Mouse (Mus musculus): Measurements from ENCODE around the gene Car8. TPM values are rescaled to one million over a fixed set of nuclear protein-coding genes. Genes with fewer than 3 reads are reported as not detected.
"Not testable (repeated sequence)": the region's sequence is repeated elsewhere in the genome, so short reads cannot be mapped to it uniquely, and the experiment has no call there.

Car8 gene
- polyA plus RNA-seq, 1 experiment from 2014 or later, result 8.9 TPM

DNA sequence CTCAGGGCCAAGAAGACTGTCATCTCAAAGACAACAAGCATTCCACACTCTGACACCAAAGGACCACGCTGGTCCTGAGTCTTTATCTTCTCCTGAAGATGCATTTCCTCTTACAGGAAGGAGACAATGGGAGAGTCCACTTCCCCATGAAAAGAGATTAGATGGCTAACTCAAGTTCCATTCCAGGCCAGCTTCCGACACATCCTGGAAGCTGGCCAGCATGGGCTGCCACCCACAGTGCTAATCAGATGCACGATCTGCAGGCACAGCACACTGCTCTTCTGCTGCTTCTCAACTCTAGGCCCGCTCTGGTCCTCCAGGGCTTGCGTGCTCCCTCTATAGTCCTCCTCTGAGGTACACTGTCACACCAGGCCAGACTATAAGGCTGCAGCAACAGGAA, 40.8 kb downstream of the Car8 start:
- Histone ChIP-seq H3K9ac (replicated peaks; ENCODE audit: low read depth, low read length) (no peak overlapping the region), H3K36me3 (ENCODE audit: control insufficient read depth, insufficient read depth, low read length) (no peaks in the 10 kb centered on the region), H3K4me3 (ENCODE audit: low read depth, low read length) (no peak overlapping the region), H3K4me2 (replicated peaks; ENCODE audit: low read depth, low read length) (no peak overlapping the region), H3K4me1 (ENCODE audit: control insufficient read depth, insufficient read depth, low read length) (no peaks in the 10 kb centered on the region), H3K27me3 (ENCODE audit: control insufficient read depth, insufficient read depth, low read length) (no peaks in the 10 kb centered on the region), H3K9me3 (ENCODE audit: control insufficient read depth, low read depth, low read length) (no peaks in the 10 kb centered on the region), H3K27ac (ENCODE audit: low read length) (no peak overlapping the region)
- ATAC-seq (ENCODE audit: insufficient number of reproducible peaks, insufficient read depth, low FRiP score, low read depth), result no peak
- 63% methylated on average over 5 of the region's 5 CpGs for WGBS

DNA sequence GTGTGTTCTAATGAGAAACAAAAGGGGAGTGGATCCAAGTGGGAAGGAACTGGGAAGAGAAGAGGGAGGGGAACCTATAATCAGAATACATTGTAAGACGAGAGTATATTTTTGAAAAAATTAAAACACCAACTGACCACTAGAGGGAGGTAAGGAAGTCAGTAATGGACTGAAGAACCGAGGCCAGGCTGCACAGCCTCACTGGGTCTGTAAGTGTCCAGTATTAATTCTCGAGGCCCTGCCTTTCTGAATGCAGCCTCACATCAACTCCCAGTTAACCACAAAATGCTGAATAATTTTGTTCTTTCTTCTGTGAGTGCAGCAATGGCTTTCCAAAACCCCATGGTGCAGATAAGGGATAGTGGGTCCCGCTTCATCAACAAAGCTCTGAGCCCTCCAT, 48.4 kb downstream of the Car8 start:
- H3K4me1 ChIP-seq (ENCODE audit: control insufficient read depth, insufficient read depth, low read length), result no peaks in the 10 kb centered on the region
- H3K4me3 ChIP-seq (ENCODE audit: low read depth, low read length), result no peak overlapping the region
- no peaks in the 10 kb centered on the region for H3K36me3 ChIP-seq (ENCODE audit: control insufficient read depth, insufficient read depth, low read length)
- H3K4me2 ChIP-seq (replicated peaks; ENCODE audit: low read depth, low read length), result no peak overlapping the region
- H3K9ac ChIP-seq (replicated peaks; ENCODE audit: low read depth, low read length), result no peak overlapping the region
- no peak for ATAC-seq (ENCODE audit: insufficient number of reproducible peaks, insufficient read depth, low FRiP score, low read depth)
- H3K27me3 ChIP-seq (ENCODE audit: control insufficient read depth, insufficient read depth, low read length), result no peaks in the 10 kb centered on the region
- no peaks in the 10 kb centered on the region for H3K9me3 ChIP-seq (ENCODE audit: control insufficient read depth, low read depth, low read length)
- no peak overlapping the region for H3K27ac ChIP-seq (ENCODE audit: low read length)
- 72% methylated on average over 4 of the region's 4 CpGs for WGBS

DNA sequence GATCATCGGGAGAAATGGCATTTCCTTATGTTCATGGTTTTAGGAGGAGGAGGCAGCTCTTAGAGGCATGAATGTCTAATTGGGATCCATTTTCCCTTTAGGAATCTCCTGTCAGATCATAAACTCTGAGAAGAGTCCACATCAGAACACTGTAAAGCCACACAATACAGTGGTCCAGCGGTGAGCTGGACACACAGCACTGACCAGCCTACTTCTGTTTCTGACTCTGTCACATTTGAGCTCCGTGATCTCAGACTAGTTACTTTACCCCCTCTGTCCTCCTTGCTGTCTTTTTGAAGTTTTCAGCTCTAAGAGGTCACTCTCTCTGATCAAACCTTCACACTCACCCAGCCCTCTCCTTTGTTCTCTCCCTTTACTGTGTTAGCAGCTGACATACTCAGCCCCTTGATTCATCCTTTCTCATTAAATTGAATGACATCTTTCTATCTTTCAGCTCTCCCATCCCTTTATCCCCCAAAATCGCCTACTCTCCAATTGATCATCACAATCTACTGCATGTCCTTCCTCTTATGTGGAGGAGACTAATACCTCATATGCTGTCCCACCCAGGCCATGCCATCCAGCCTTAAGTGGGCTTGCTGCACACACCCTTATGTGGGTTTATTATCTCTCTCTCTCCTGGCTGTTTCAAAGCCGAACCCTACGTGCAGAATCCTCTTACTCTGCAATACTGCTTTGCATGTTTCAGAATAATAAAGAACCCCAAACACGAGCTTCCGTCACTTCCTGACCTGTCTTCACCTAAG, 51.7 kb downstream of the Car8 start:
- WGBS, result 79% methylated on average over 8 of the region's 8 CpGs
- no peaks in the 10 kb centered on the region for H3K36me3 ChIP-seq (ENCODE audit: control insufficient read depth, insufficient read depth, low read length)
- no peak overlapping the region for H3K4me3 ChIP-seq (ENCODE audit: low read depth, low read length)
- H3K4me1 ChIP-seq (ENCODE audit: control insufficient read depth, insufficient read depth, low read length), result no peaks in the 10 kb centered on the region
- H3K27ac ChIP-seq (ENCODE audit: low read length), result no peak overlapping the region
- no peak overlapping the region for H3K9ac ChIP-seq (replicated peaks; ENCODE audit: low read depth, low read length)
- no peak for ATAC-seq (ENCODE audit: insufficient number of reproducible peaks, insufficient read depth, low FRiP score, low read depth)
- no peaks in the 10 kb centered on the region for H3K27me3 ChIP-seq (ENCODE audit: control insufficient read depth, insufficient read depth, low read length)
- H3K4me2 ChIP-seq (replicated peaks; ENCODE audit: low read depth, low read length), result no peak overlapping the region
- H3K9me3 ChIP-seq (ENCODE audit: control insufficient read depth, low read depth, low read length), result no peaks in the 10 kb centered on the region

DNA sequence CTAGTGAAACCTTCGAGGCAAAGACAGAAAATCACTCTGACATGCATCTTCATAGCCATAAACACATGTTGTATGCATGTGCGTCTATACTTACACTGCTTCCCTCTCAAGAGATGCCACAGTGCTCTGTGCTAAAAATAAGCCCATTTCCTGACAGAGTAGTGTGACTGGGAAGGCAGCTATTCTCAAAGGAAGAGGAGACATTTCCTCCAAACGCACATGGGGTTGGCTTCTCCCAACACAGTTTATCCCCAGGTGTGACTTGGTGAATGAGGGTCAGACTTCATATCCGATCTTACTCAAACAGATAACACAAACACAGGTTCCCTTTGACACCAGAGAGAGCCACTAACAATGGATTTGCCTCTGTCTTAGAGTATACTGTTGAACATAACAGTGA, 58.3 kb downstream of the Car8 start:
- 62% methylated on average over 4 of the region's 4 CpGs for WGBS
- H3K27me3 ChIP-seq (ENCODE audit: control insufficient read depth, insufficient read depth, low read length), result no peaks in the 10 kb centered on the region
- H3K4me2 ChIP-seq (replicated peaks; ENCODE audit: low read depth, low read length), result no peak overlapping the region
- H3K9ac ChIP-seq (replicated peaks; ENCODE audit: low read depth, low read length), result no peak overlapping the region
- H3K9me3 ChIP-seq (ENCODE audit: control insufficient read depth, low read depth, low read length), result no peaks in the 10 kb centered on the region
- H3K4me1 ChIP-seq (ENCODE audit: control insufficient read depth, insufficient read depth, low read length), result no peaks in the 10 kb centered on the region
- no peak overlapping the region for H3K27ac ChIP-seq (ENCODE audit: low read length)
- no peak overlapping the region for H3K4me3 ChIP-seq (ENCODE audit: low read depth, low read length)
- no peaks in the 10 kb centered on the region for H3K36me3 ChIP-seq (ENCODE audit: control insufficient read depth, insufficient read depth, low read length)
- no peak for ATAC-seq (ENCODE audit: insufficient number of reproducible peaks, insufficient read depth, low FRiP score, low read depth)

DNA sequence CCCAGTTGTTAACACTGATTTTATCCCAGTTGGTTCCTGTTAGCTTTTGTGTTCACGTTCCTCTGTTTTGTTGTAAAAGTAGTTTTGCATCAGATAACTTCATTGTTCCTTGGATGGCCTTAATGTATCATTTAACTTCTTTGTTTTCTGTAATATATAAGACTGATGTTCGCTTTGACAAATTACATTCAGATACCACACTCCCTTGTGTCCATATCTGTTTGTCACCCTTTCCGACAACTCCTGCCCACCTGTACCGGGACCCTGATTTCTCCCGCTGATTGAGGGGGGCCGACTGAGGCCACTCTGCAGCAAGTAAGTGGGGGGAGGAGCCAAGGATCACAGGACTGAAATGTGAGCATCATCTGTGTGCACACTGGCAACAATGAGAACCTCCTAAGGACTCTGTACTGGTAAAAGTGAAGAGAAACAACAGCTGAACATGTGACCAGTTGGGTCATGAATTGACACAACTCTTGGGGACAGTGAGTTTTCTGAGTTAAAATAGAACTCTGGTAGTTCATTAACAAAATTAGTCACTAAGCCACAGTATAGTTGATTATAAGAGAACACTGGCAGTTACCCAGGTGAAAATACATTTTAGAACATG, 84.1 kb downstream of the Car8 start:
- ATAC-seq (ENCODE audit: insufficient number of reproducible peaks, insufficient read depth, low FRiP score, low read depth), result no peak

DNA sequence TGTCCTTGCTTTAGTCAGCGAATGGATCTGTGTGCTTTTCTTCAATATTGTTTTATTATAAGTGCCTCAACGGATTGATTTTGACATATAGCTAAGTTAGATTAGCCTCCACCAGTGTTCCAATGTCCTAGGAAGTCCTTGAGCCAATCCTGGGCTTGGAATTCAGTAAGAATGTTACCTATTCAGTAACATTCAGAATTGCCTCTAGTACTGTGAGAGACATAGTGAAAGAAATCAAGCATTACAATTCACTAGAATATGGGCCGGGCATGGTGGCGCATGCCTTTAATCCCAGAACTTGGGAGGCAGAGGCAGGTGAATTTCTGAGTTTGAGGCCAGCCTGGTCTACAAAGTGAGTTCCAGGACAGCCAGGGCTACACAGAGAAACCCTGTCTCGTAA, 84.9 kb downstream of the Car8 start:
- not testable (repeated sequence) for H3K27ac ChIP-seq (ENCODE audit: low read length); H3K9ac ChIP-seq (replicated peaks; ENCODE audit: low read depth, low read length); H3K36me3 ChIP-seq (ENCODE audit: control insufficient read depth, insufficient read depth, low read length); H3K4me3 ChIP-seq (ENCODE audit: low read depth, low read length); H3K4me2 ChIP-seq (replicated peaks; ENCODE audit: low read depth, low read length); H3K27me3 ChIP-seq (ENCODE audit: control insufficient read depth, insufficient read depth, low read length); H3K9me3 ChIP-seq (ENCODE audit: control insufficient read depth, low read depth, low read length); ATAC-seq (ENCODE audit: insufficient number of reproducible peaks, insufficient read depth, low FRiP score, low read depth); H3K4me1 ChIP-seq (ENCODE audit: control insufficient read depth, insufficient read depth, low read length)
- 86% methylated on average over 5 of the region's 5 CpGs for WGBS

More for the DNA sequence above, 84.1 kb downstream of the Car8 start:
- 72% methylated on average over 6 of the region's 6 CpGs for WGBS
- no peaks in the 10 kb centered on the region for H3K9me3 ChIP-seq (ENCODE audit: control insufficient read depth, low read depth, low read length)
- no peak overlapping the region for H3K9ac ChIP-seq (replicated peaks; ENCODE audit: low read depth, low read length)
- no peak overlapping the region for H3K4me2 ChIP-seq (replicated peaks; ENCODE audit: low read depth, low read length)
- H3K27me3 ChIP-seq (ENCODE audit: control insufficient read depth, insufficient read depth, low read length), result no peaks in the 10 kb centered on the region
- no peak overlapping the region for H3K4me3 ChIP-seq (ENCODE audit: low read depth, low read length)
- no peaks in the 10 kb centered on the region for H3K4me1 ChIP-seq (ENCODE audit: control insufficient read depth, insufficient read depth, low read length)
- no peak overlapping the region for H3K27ac ChIP-seq (ENCODE audit: low read length)
- no peaks in the 10 kb centered on the region for H3K36me3 ChIP-seq (ENCODE audit: control insufficient read depth, insufficient read depth, low read length)

DNA sequence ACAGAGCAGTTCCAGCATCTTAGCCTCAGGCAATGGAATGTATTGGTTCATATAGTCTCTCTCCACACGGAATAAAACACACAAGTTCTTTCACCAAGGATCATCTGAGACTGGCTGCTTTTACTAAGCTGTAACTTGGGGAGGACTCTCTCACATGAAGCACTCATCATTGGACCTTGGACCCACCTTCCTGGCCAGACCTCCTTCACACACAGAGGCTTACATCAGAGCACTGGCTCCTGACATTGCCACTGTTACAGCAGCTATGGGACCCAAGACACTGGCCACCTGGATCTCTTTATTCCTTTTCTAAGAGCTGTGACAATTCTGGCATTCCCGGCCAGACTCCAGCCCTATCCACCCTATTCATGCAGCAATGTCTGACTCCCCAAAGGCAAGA, 101.4 kb downstream of the Car8 start:
- no peaks in the 10 kb centered on the region for H3K4me1 ChIP-seq (ENCODE audit: control insufficient read depth, insufficient read depth, low read length)
- no peaks in the 10 kb centered on the region for H3K9me3 ChIP-seq (ENCODE audit: control insufficient read depth, low read depth, low read length)
- H3K9ac ChIP-seq (replicated peaks; ENCODE audit: low read depth, low read length), result no peak overlapping the region
- no peak overlapping the region for H3K4me2 ChIP-seq (replicated peaks; ENCODE audit: low read depth, low read length)
- no peak for ATAC-seq (ENCODE audit: insufficient number of reproducible peaks, insufficient read depth, low FRiP score, low read depth)
- no peak overlapping the region for H3K4me3 ChIP-seq (ENCODE audit: low read depth, low read length)
- H3K27ac ChIP-seq (ENCODE audit: low read length), result no peak overlapping the region
- no peaks in the 10 kb centered on the region for H3K36me3 ChIP-seq (ENCODE audit: control insufficient read depth, insufficient read depth, low read length)
- WGBS, result 77% methylated on average over 2 of the region's 2 CpGs
- no peaks in the 10 kb centered on the region for H3K27me3 ChIP-seq (ENCODE audit: control insufficient read depth, insufficient read depth, low read length)

DNA sequence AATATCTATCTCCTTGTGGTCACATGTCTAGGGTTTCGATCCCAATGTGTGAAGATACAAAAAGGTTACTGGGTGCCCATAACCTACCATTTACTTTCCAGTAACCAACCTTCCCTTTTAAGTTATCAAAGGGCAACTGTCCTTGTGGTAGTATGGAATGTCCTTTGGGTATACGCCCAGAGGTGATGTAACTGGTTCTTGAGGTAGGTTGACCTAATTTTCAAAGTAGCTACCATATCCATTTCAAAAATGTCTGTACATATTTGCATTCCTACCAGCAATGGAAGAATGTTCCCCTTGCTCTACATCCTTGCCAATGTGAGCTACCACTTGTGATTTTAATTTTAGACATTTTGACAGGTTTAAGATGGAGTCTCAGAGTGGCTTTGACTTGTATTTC, 106.8 kb downstream of the Car8 start:
- Histone ChIP-seq H3K4me3 (ENCODE audit: low read depth, low read length) (no peak overlapping the region), H3K4me1 (ENCODE audit: control insufficient read depth, insufficient read depth, low read length) (no peaks in the 10 kb centered on the region), H3K4me2 (replicated peaks; ENCODE audit: low read depth, low read length) (no peak overlapping the region), H3K9me3 (ENCODE audit: control insufficient read depth, low read depth, low read length) (no peaks in the 10 kb centered on the region), H3K27me3 (ENCODE audit: control insufficient read depth, insufficient read depth, low read length) (no peaks in the 10 kb centered on the region), H3K27ac (ENCODE audit: low read length) (no peak overlapping the region), H3K9ac (replicated peaks; ENCODE audit: low read depth, low read length) (no peak overlapping the region), H3K36me3 (ENCODE audit: control insufficient read depth, insufficient read depth, low read length) (no peaks in the 10 kb centered on the region)
- WGBS, result 93% methylated on average over 2 of the region's 2 CpGs
- no peak for ATAC-seq (ENCODE audit: insufficient number of reproducible peaks, insufficient read depth, low FRiP score, low read depth)

DNA sequence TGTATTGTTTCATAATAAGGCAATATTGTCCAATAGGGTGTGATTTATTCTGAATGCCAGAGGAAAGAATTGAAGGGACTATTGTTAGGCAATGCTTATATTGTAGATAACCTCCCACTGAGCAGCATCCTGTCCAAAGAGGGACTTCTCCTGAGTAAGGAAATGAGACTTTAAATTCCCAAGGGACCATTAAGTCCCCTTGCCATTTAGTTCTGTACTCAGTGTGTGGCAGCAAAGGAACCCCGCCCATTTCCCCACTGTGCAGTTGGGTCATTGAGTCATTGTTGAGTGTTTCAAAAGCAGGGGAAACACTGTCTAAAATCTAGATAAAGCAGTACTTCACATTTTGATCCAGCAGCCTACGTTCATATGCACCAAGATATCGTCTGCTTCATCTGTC, 125.3 kb downstream of the Car8 start:
- 69% methylated on average over 3 of the region's 3 CpGs for WGBS
- H3K27me3 ChIP-seq (ENCODE audit: control insufficient read depth, insufficient read depth, low read length), result no peaks in the 10 kb centered on the region
- no peak for ATAC-seq (ENCODE audit: insufficient number of reproducible peaks, insufficient read depth, low FRiP score, low read depth)

More for the DNA sequence above, 125.3 kb downstream of the Car8 start:
- no peak overlapping the region for H3K9ac ChIP-seq (replicated peaks; ENCODE audit: low read depth, low read length)
- H3K4me2 ChIP-seq (replicated peaks; ENCODE audit: low read depth, low read length), result no peak overlapping the region
- no peaks in the 10 kb centered on the region for H3K9me3 ChIP-seq (ENCODE audit: control insufficient read depth, low read depth, low read length)
- no peaks in the 10 kb centered on the region for H3K4me1 ChIP-seq (ENCODE audit: control insufficient read depth, insufficient read depth, low read length)
- no peaks in the 10 kb centered on the region for H3K36me3 ChIP-seq (ENCODE audit: control insufficient read depth, insufficient read depth, low read length)
- no peak overlapping the region for H3K27ac ChIP-seq (ENCODE audit: low read length)
- no peak overlapping the region for H3K4me3 ChIP-seq (ENCODE audit: low read depth, low read length)

Data from stomach, embryonic 14.5 days (tissue).